Mouse (Mus musculus): ENCODE measurements around the gene Zcchc14. TPM values are rescaled to one million over a fixed set of nuclear protein-coding genes. Genes with fewer than 3 reads are reported as not detected.

Zcchc14 gene
- total and polyA plus RNA-seq, 3 experiments = 0.22 TPM; not detected in 2

DNA sequence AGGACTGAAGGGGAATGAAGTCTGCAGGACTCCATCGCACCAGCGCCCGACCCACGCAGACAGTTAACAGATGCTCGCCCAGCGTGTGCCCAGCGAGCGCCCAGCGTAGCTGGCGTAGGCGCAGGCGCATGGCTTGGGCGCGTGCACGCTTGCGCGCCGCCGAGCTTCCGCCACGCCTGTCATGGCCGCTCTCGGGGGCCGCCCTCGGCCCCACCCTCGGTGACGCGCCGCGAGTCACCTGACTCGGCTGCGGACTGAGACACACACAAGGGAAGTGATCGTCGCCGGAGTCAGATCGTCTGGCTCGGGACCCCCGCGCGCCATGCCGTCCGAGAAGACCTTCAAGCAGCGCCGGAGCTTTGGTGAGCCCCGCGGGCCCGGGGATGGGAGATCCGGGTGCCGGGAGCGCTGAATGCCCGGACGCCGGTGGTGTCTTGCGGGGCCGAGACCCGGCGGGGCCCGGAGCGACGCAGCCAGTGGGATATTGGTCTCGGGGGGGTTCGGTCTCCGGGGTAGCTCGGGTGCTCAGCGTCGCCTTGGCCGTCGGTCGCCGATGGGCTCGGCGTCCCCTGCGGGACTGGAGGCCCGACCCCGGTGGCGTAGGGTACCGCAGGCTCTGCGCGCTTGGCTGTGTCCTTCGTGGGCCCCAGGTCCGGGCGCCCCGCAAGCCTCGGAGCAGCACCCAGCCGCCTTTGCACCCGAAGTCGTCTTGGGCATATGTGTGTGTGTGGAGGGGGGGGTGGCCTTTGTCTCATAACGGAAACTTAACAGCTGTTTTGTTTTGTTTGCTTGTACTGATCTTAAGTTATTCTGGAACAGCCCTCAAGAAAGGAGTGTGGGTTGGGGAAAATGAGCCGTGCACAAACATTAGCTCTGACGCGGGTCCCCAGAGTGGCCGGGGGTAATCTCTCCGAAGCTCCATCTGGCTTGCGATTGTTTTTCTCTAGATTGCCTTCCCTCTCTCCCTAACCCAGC lies 62.2 kb downstream of the Zcchc14 start, which contains the start of gene Map1lc3b:
Gene Map1lc3b, plus strand, starts transcription at position 159 of the 975 bp plus-strand sequence.
- ATAC-seq (ENCODE audit: extremely low read depth, insufficient number of reproducible peaks, low FRiP score, poor library complexity, severe bottlenecking) (peak; percentile 17), DNase-seq (ENCODE audit: low spot score) (peak; percentile 86)
- no peak for TF ChIP-seq TAL1 (conservative IDR thresholded peaks at IDR 0.05; ENCODE audit: low read depth, low read length)
- no peak for TF ChIP-seq POLR2AphosphoS5 (IDR thresholded peaks at IDR 0.05; ENCODE audit: insufficient replicate concordance, low read depth, low read length)
- no peak for TF ChIP-seq GATA2 (IDR thresholded peaks at IDR 0.05; ENCODE audit: borderline replicate concordance, low read depth, low read length)
- no peak for TF ChIP-seq GATA1 (IDR thresholded peaks at IDR 0.05; ENCODE audit: borderline replicate concordance, low read length)
- TF ChIP-seq CTCF (IDR thresholded peaks at IDR 0.05; ENCODE audit: low read depth, low read length) = no peak
- Histone ChIP-seq H3K4me3 (ENCODE audit: low read depth, low read length) (peak within 1 kb of the TSS; percentile 96), H3K27me3 (ENCODE audit: insufficient read depth, low read length) (no peaks in the 10 kb centered on the region), H3K9me3 (replicated peaks) (no peaks in the 10 kb centered on the region), H3K36me3 (replicated peaks) (peaks cover 38% of the 10 kb centered on the region), H3K4me1 (ENCODE audit: insufficient read depth, low read depth, low read length) (peaks cover 41% of the 10 kb centered on the region)

- TF ChIP-seq TAL1 (conservative IDR thresholded peaks at IDR 0.05; ENCODE audit: low read depth, low read length) (no peak), CTCF (IDR thresholded peaks at IDR 0.05; ENCODE audit: low read depth, low read length) (no peak), GATA1 (IDR thresholded peaks at IDR 0.05; ENCODE audit: borderline replicate concordance, low read length) (no peak), GATA2 (IDR thresholded peaks at IDR 0.05; ENCODE audit: borderline replicate concordance, low read depth, low read length) (no peak), POLR2AphosphoS5 (IDR thresholded peaks at IDR 0.05; ENCODE audit: insufficient replicate concordance, low read depth, low read length) (no peak)
- ATAC-seq (ENCODE audit: extremely low read depth, insufficient number of reproducible peaks, low FRiP score, poor library complexity, severe bottlenecking) (no peak), DNase-seq (ENCODE audit: low spot score) (no peak)
- Histone ChIP-seq H3K27me3 (ENCODE audit: insufficient read depth, low read length) (no peaks in the 10 kb centered on the region), H3K36me3 (replicated peaks) (peaks cover 27% of the 10 kb centered on the region), H3K9me3 (replicated peaks) (no peaks in the 10 kb centered on the region), H3K4me3 (ENCODE audit: low read depth, low read length) (no peak overlapping the region; the same call in 1 of the 2 replicates), H3K4me1 (ENCODE audit: insufficient read depth, low read depth, low read length) (peaks cover 47% of the 10 kb centered on the region)
Observed at GRCm38 (mm10) chr8:121589205-121589726, 63.4 kb downstream of the Zcchc14 start.

DNA sequence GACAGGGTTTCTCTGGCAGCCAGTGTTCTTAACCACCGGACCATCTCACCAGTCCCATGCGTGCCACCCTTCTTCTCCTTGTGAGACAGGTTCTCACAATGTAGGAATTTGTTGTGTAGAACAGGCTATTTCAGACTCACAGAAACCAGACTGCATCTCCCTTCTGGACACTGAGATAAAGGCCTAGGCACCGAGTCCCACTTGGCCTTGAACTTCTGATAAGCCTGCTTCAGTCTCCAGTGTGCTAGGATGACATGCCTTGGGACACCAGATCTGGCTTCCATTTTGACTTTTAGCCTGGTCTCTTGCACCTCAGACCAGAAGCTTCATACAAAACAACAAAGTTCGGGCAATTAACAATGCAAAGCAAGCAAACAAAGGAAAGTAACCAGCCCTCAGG lies 64.0 kb downstream of the Zcchc14 start:
- ATAC-seq (ENCODE audit: extremely low read depth, insufficient number of reproducible peaks, low FRiP score, poor library complexity, severe bottlenecking) = no peak
- Histone ChIP-seq H3K27me3 (ENCODE audit: insufficient read depth, low read length) (peaks cover under 1% of the 10 kb centered on the region), H3K9me3 (replicated peaks) (no peaks in the 10 kb centered on the region), H3K36me3 (replicated peaks) (peaks cover 22% of the 10 kb centered on the region), H3K4me3 (ENCODE audit: low read depth, low read length) (no peak overlapping the region), H3K4me1 (ENCODE audit: insufficient read depth, low read depth, low read length) (peaks cover 50% of the 10 kb centered on the region)
- TF ChIP-seq GATA1 (IDR thresholded peaks at IDR 0.05; ENCODE audit: borderline replicate concordance, low read length) = no peak
- TF ChIP-seq TAL1 (conservative IDR thresholded peaks at IDR 0.05; ENCODE audit: low read depth, low read length) = 0 out of 2 replicates have a peak, but pooled peaks have one; percentile 21
- no peak for DNase-seq (ENCODE audit: low spot score)

DNA sequence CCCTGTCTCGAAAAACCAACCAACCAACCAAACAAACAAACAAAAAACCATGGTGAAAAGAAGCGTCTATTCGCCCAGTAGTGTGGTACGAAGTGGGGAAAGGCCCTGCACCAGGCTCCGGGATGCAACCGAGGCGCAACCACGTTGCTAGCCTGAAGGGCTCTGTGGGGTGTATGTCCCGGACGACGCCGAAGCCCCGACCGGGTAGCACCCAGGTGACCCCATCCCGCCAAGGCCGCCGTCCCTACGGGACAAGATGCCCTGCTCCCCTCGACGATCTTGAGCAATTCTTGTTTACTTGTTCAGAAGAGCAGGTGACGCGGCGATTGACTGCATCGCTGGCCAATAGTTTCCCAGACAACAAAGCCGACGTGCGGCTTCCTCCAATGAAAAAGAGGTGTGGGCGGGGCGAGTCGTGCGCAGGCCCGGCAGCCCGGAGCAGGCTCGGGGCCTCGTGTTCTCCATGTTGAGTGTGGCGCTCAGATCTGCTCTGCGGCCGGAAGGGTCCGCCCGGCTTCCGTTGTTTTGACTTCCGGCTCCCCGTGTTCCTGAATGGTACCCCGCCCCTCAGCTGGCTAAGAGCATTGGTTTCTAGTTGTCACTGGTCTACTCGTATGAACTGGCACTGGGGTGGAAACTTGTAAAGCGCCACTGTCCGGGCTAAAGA lies 67.4 kb downstream of the Zcchc14 start:
- peak; percentile 92 for ATAC-seq (ENCODE audit: extremely low read depth, insufficient number of reproducible peaks, low FRiP score, poor library complexity, severe bottlenecking)
- no peak for TF ChIP-seq GATA2 (IDR thresholded peaks at IDR 0.05; ENCODE audit: borderline replicate concordance, low read depth, low read length)
- TF ChIP-seq GATA1 (IDR thresholded peaks at IDR 0.05; ENCODE audit: borderline replicate concordance, low read length) = no peak
- no peak for TF ChIP-seq POLR2AphosphoS5 (IDR thresholded peaks at IDR 0.05; ENCODE audit: insufficient replicate concordance, low read depth, low read length)
- TF ChIP-seq CTCF (IDR thresholded peaks at IDR 0.05; ENCODE audit: low read depth, low read length) = no peak
- no peak for TF ChIP-seq TAL1 (conservative IDR thresholded peaks at IDR 0.05; ENCODE audit: low read depth, low read length)
- no peaks in the 10 kb centered on the region for H3K9me3 ChIP-seq (replicated peaks)
- DNase-seq (ENCODE audit: low spot score) = peak; percentile 96
- H3K36me3 ChIP-seq (replicated peaks) = no peaks in the 10 kb centered on the region
- peaks cover 35% of the 10 kb centered on the region for H3K4me1 ChIP-seq (ENCODE audit: insufficient read depth, low read depth, low read length)
- H3K4me3 ChIP-seq (ENCODE audit: low read depth, low read length) = peak overlapping the region; percentile 79
- peaks cover 3% of the 10 kb centered on the region for H3K27me3 ChIP-seq (ENCODE audit: insufficient read depth, low read length)

DNA sequence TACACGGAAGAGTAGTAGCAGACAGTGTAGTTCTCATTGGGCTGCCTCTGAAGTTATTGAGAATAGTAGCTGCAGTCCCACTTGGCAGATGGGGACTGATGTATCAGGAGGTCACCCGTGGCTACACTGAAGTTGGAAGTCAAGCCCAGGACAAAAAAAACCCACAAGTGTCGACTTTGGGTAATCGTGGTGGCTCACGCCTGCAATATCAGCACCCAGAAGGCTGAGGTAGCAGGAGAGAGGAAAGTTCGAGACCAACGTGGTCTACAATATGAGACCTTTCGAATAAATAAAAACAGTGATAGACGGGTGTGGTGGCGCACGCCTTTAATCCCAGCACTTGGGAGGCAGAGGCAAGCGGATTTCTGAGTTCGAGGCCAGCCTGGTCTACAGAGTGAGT lies 68.0 kb downstream of the Zcchc14 start:
- ATAC-seq (ENCODE audit: extremely low read depth, insufficient number of reproducible peaks, low FRiP score, poor library complexity, severe bottlenecking) (no peak), DNase-seq (ENCODE audit: low spot score) (no peak)
- Histone ChIP-seq H3K4me3 (ENCODE audit: low read depth, low read length) (peak overlapping the region; percentile 79), H3K36me3 (replicated peaks) (no peaks in the 10 kb centered on the region), H3K27me3 (ENCODE audit: insufficient read depth, low read length) (peaks cover 3% of the 10 kb centered on the region), H3K4me1 (ENCODE audit: insufficient read depth, low read depth, low read length) (peaks cover 36% of the 10 kb centered on the region), H3K9me3 (replicated peaks) (no peaks in the 10 kb centered on the region)
- TF ChIP-seq GATA2 (IDR thresholded peaks at IDR 0.05; ENCODE audit: borderline replicate concordance, low read depth, low read length) (no peak), CTCF (IDR thresholded peaks at IDR 0.05; ENCODE audit: low read depth, low read length) (no peak), TAL1 (conservative IDR thresholded peaks at IDR 0.05; ENCODE audit: low read depth, low read length) (no peak)

DNA sequence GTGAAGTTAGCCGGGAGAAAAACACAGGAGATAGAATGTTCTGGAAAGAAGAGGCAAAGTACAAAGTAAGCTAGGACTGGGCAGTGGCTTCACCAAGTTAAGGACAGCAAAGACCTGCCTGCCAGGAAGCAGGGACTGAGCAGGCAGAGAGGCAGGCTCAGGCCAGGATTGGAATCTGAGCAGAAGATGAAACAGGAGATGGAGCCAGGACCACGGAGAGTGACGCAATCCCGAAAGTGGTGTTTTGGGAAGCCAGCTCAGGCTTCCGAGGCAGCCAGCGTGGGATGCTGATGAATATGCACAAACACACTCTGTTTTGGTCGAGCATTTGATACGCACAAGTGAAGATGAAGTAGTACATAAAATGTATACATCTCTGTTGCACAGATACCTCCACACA lies 69.0 kb downstream of the Zcchc14 start:
- DNase-seq (ENCODE audit: low spot score) (no peak), ATAC-seq (ENCODE audit: extremely low read depth, insufficient number of reproducible peaks, low FRiP score, poor library complexity, severe bottlenecking) (no peak)
- Histone ChIP-seq H3K4me3 (ENCODE audit: low read depth, low read length) (no peak overlapping the region), H3K36me3 (replicated peaks) (no peaks in the 10 kb centered on the region), H3K27me3 (ENCODE audit: insufficient read depth, low read length) (peaks cover 3% of the 10 kb centered on the region), H3K9me3 (replicated peaks) (no peaks in the 10 kb centered on the region), H3K4me1 (ENCODE audit: insufficient read depth, low read depth, low read length) (peaks cover 35% of the 10 kb centered on the region)
- TF ChIP-seq GATA2 (IDR thresholded peaks at IDR 0.05; ENCODE audit: borderline replicate concordance, low read depth, low read length) (no peak), POLR2AphosphoS5 (IDR thresholded peaks at IDR 0.05; ENCODE audit: insufficient replicate concordance, low read depth, low read length) (no peak), CTCF (IDR thresholded peaks at IDR 0.05; ENCODE audit: low read depth, low read length) (no peak), GATA1 (IDR thresholded peaks at IDR 0.05; ENCODE audit: borderline replicate concordance, low read length) (no peak), TAL1 (conservative IDR thresholded peaks at IDR 0.05; ENCODE audit: low read depth, low read length) (no peak)

Measured in G1E (cell line).